Mouse (Mus musculus): ENCODE data around the gene Cmss1. TPM values are rescaled to one million over a fixed set of nuclear protein-coding genes. Genes with fewer than 3 reads are reported as not detected.
A peak's percentile ranks its signal among the peaks of the same experiment; 100 is the strongest.

Gene Cmss1
- total RNA-seq (2014; rRNA removed) (7.8 and 8.3 TPM in 2 replicates), polyA plus RNA-seq (2012; rRNA removed) (2.7 and 3.1 TPM in 2 replicates)

GRCm38 (mm10) chr16:57606444-57607227 lies at the start of gene Cmss1:
Cmss1 (minus strand) TSS chr16:57606864.
- Histone ChIP-seq H3K79me2 (ENCODE audit: control insufficient read depth, insufficient read depth, low read length) (no peaks in the 10 kb centered on the region), H3K4me3 (ENCODE audit: insufficient read depth, low read depth, low read length) (peak within 1 kb of the TSS; percentile 70), H3K9ac (ENCODE audit: low read depth, low read length) (peak within 1 kb of the TSS; percentile 59), H3K36me3 (ENCODE audit: control insufficient read depth, insufficient read depth, low read length) (no peaks in the 10 kb centered on the region), H3K27me3 (ENCODE audit: control insufficient read depth, insufficient read depth, low read length) (no peaks in the 10 kb centered on the region), H3K27ac (replicated peaks; ENCODE audit: insufficient read depth, low read depth, low read length) (no peak within 1 kb of the TSS), H3K4me1 (ENCODE audit: control insufficient read depth, insufficient read depth, low read length) (no peaks in the 10 kb centered on the region; the same call in 1 of the 2 replicates)
- peak; percentile 73 for DNase-seq (ENCODE audit: extremely low read depth, low read depth, low spot score)
- TF ChIP-seq CTCF (IDR thresholded peaks at IDR 0.05; ENCODE audit: low read depth, low read length) (no peak), POLR2A (IDR thresholded peaks at IDR 0.05; ENCODE audit: extremely low read depth, insufficient read depth, low read length) (0 out of 2 replicates have a peak, but pooled peaks have one; percentile 16)
- WGBS: under 1% methylated on average over 64 of the region's 64 CpGs

- 24% methylated on average over 2 of the region's 2 CpGs for WGBS
- TF ChIP-seq CTCF (IDR thresholded peaks at IDR 0.05; ENCODE audit: low read depth, low read length): no peak
- no peak for TF ChIP-seq POLR2A (IDR thresholded peaks at IDR 0.05; ENCODE audit: extremely low read depth, insufficient read depth, low read length)
- Histone ChIP-seq H3K79me2 (ENCODE audit: control insufficient read depth, insufficient read depth, low read length) (no peaks in the 10 kb centered on the region), H3K36me3 (ENCODE audit: control insufficient read depth, insufficient read depth, low read length) (no peaks in the 10 kb centered on the region), H3K4me3 (ENCODE audit: insufficient read depth, low read depth, low read length) (no peak overlapping the region), H3K4me1 (ENCODE audit: control insufficient read depth, insufficient read depth, low read length) (no peaks in the 10 kb centered on the region), H3K27ac (replicated peaks; ENCODE audit: insufficient read depth, low read depth, low read length) (no peak overlapping the region), H3K9ac (ENCODE audit: low read depth, low read length) (no peak overlapping the region), H3K27me3 (ENCODE audit: control insufficient read depth, insufficient read depth, low read length) (peaks cover 2% of the 10 kb centered on the region; the same call in 1 of the 2 replicates)
- peak; percentile 7 for DNase-seq (ENCODE audit: extremely low read depth, low read depth, low spot score)
Observed at GRCm38 (mm10) chr16:57649888-57650287, 43.2 kb upstream of the Cmss1 start.

GRCm38 (mm10) chr16:57641346-57641885 lies 34.8 kb upstream of the Cmss1 start:
- H3K27me3 ChIP-seq (ENCODE audit: control insufficient read depth, insufficient read depth, low read length): no peaks in the 10 kb centered on the region
- no peaks in the 10 kb centered on the region for H3K79me2 ChIP-seq (ENCODE audit: control insufficient read depth, insufficient read depth, low read length)
- H3K9ac ChIP-seq (ENCODE audit: low read depth, low read length): no peak overlapping the region
- no peak overlapping the region for H3K27ac ChIP-seq (replicated peaks; ENCODE audit: insufficient read depth, low read depth, low read length)
- 80% methylated on average over 10 of the region's 10 CpGs for WGBS
- TF ChIP-seq POLR2A (IDR thresholded peaks at IDR 0.05; ENCODE audit: extremely low read depth, insufficient read depth, low read length) (no peak), CTCF (IDR thresholded peaks at IDR 0.05; ENCODE audit: low read depth, low read length) (no peak)
- H3K36me3 ChIP-seq (ENCODE audit: control insufficient read depth, insufficient read depth, low read length): no peaks in the 10 kb centered on the region
- no peak for DNase-seq (ENCODE audit: extremely low read depth, low read depth, low spot score)
- H3K4me1 ChIP-seq (ENCODE audit: control insufficient read depth, insufficient read depth, low read length): no peaks in the 10 kb centered on the region
- H3K4me3 ChIP-seq (ENCODE audit: insufficient read depth, low read depth, low read length): no peak overlapping the region

GRCm38 (mm10) chr16:57634766-57635165 lies 28.1 kb upstream of the Cmss1 start:
- H3K27me3 ChIP-seq (ENCODE audit: control insufficient read depth, insufficient read depth, low read length): no peaks in the 10 kb centered on the region
- 40% methylated on average over 5 of the region's 5 CpGs for WGBS
- no peak for TF ChIP-seq POLR2A (IDR thresholded peaks at IDR 0.05; ENCODE audit: extremely low read depth, insufficient read depth, low read length)
- no peak for TF ChIP-seq CTCF (IDR thresholded peaks at IDR 0.05; ENCODE audit: low read depth, low read length)

GRCm38 (mm10) chr16:57634191-57634590 lies 27.5 kb upstream of the Cmss1 start:
- peak; percentile 44 for DNase-seq (ENCODE audit: extremely low read depth, low read depth, low spot score)
- TF ChIP-seq CTCF (IDR thresholded peaks at IDR 0.05; ENCODE audit: low read depth, low read length): peak; percentile 85
- no peak for TF ChIP-seq POLR2A (IDR thresholded peaks at IDR 0.05; ENCODE audit: extremely low read depth, insufficient read depth, low read length)
- whole genome bisulfite sequencing: 8% methylated on average over 6 of the region's 6 CpGs
- H3K4me1 ChIP-seq (ENCODE audit: control insufficient read depth, insufficient read depth, low read length): no peaks in the 10 kb centered on the region
- no peaks in the 10 kb centered on the region for H3K36me3 ChIP-seq (ENCODE audit: control insufficient read depth, insufficient read depth, low read length)
- no peaks in the 10 kb centered on the region for H3K79me2 ChIP-seq (ENCODE audit: control insufficient read depth, insufficient read depth, low read length)
- H3K27me3 ChIP-seq (ENCODE audit: control insufficient read depth, insufficient read depth, low read length): no peaks in the 10 kb centered on the region
- no peak overlapping the region for H3K9ac ChIP-seq (ENCODE audit: low read depth, low read length)
- H3K4me3 ChIP-seq (ENCODE audit: insufficient read depth, low read depth, low read length): no peak overlapping the region
- H3K27ac ChIP-seq (replicated peaks; ENCODE audit: insufficient read depth, low read depth, low read length): no peak overlapping the region

More at GRCm38 (mm10) chr16:57634766-57635165, 28.1 kb upstream of the Cmss1 start:
- Histone ChIP-seq H3K79me2 (ENCODE audit: control insufficient read depth, insufficient read depth, low read length) (no peaks in the 10 kb centered on the region), H3K4me1 (ENCODE audit: control insufficient read depth, insufficient read depth, low read length) (no peaks in the 10 kb centered on the region), H3K27ac (replicated peaks; ENCODE audit: insufficient read depth, low read depth, low read length) (no peak overlapping the region), H3K36me3 (ENCODE audit: control insufficient read depth, insufficient read depth, low read length) (no peaks in the 10 kb centered on the region), H3K4me3 (ENCODE audit: insufficient read depth, low read depth, low read length) (no peak overlapping the region), H3K9ac (ENCODE audit: low read depth, low read length) (no peak overlapping the region)
- no peak for DNase-seq (ENCODE audit: extremely low read depth, low read depth, low spot score)
